Mouse (Mus musculus): Measurements from ENCODE around the gene Slc36a4.

- TF ChIP-seq CTCF (IDR thresholded peaks at IDR 0.05) (no peak), EP300 (IDR thresholded peaks at IDR 0.05) (no peak)
Measured at GRCm38 (mm10) chr9:15672251-15672650, 37.3 kb upstream of the Slc36a4 start.

Measured in lung, postnatal 0 days (tissue).